Mouse (Mus musculus) left cerebral cortex, postnatal 25 days (tissue): ENCODE results near the gene Fam206a. TPM values are rescaled to one million over a fixed set of nuclear protein-coding genes. Genes with fewer than 3 reads are reported as not detected.

ENCODE experiments used
- DNase-seq, 2 experiments: peaks; one replicate each; pipeline ENCODE4 v3.0.0; 2022; ENCODE audit warnings: low spot score in 2 of 2, mixed read lengths in 1 of 2
- intact Hi-C: fragments of 180-260 bp; cut with DNase I; formaldehyde crosslinking; loops from one replicate; pipeline ENCODE4 v1.15.1; 2025
- total RNA-seq, 2 experiments: library from RNA; stranded (reverse); gene quantifications; 2 replicates each; pipeline ENCODE4 v1.2.3; 2021

Gene Fam206a
- total RNA-seq, 2 experiments from 2014 or later = 19.2 to 20.3 TPM

DNA sequence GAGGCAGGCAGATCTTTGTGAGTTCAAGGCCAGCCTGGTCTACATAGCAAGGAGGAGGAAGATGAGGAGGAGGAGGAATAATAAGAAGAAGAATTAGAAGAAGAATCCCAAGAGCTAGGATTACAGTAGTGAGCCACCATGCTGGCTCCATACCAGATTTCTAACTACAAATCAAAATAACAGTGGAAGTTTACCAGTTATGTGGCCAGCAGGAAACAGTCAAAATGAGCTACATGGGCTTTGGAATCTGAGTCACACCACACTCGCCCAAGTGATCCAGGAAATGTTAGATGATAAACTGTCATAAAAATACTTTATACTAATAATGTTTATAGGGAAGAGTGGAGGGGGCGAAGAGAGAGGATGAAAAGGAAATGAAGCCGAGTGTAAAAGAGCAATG is 38.2 kb downstream of the Fam206a start:
- no peak for DNase-seq
- intact Hi-C loops = no loop called here

DNA sequence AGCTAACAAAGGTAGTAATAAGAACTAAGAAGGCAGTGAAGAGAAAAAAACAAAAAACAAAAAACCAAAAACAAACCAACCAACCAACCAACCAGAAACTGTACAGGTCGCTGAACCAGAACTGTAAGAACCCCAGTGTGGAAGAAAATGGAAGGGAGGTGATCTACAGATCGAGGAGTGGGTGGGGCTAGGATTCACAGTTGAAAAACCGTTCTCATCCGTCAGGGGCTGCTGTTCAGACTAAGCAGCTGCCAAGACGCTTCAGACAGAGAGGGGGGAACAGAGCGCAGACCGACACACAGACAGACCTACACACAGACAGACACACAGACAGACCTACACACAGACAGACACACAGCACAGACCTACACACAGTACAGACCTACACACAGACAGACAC is 40.4 kb downstream of the Fam206a start:
- DNase-seq = no peak
- intact Hi-C loops = no loop called here

DNA sequence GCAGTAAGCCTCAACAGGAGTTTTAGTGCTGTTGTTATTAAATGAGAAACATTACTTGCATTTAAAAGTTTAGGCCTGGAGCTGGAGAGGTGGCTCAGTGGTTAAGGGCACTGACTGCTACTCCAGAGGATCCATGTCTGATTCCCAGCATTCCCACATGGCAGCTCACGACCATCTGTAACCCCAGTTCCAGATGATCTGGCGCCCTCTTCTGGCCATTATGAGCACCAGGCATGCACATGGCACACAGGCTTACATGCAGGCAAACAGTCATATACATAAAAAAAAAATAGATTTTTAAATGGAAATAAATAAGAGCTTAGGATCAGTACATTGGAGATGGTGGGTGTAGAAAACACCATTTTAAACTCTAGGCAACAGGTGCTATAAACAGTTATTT is 41.8 kb downstream of the Fam206a start:
- intact Hi-C loops = no loop called here
- DNase-seq = no peak

DNA sequence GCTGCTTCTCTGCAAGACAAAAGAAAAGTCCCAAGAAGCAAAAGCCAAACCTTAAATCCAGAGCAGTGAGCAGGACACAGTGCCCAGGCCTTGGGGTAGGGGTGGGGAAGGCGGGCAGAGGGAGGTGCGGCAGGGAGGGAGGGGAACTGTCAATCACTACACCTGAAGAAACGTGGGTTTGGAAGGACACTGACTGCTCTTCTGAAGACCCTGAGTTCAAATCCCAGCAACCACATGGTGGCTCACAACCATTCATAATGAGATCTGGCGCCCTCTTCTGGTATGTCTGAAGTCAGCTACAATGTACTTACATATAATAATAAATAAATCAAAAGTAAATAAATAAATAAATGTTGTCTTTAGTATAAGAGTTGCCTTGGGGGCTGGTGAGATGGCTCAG is 42.8 kb downstream of the Fam206a start:
- intact Hi-C loops = no loop called here
- no peak for DNase-seq

DNA sequence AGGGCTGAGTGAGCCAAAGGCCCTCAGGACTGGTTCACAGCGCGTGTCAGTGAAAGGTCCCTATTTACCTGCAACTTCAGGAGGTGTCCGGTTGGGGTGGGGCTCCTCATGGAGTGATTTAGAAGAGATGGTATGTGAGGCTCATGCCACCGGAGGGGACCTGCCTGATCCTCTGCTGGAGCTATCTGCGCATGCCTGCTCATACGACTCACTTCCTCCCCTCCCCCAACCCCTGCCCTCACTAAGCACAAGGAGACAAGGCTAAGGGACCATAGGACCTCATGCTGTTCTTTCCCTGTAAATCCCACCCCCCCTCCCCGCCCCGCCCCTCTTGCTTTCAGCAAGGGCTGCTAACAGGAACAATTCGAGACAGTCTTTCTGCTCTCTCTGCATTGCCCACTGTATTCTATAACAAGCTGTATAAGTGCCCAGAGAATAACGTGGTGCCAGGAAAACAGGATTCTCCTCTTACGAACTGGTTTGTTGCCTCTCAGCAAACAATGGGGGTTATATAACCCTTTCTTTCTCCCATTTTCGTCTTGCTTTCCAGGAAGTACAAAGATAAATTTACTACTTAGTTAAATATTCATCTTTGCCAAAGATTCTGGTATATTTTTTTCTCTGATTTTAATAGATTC is 43.9 kb downstream of the Fam206a start:
- no peak for DNase-seq

DNA sequence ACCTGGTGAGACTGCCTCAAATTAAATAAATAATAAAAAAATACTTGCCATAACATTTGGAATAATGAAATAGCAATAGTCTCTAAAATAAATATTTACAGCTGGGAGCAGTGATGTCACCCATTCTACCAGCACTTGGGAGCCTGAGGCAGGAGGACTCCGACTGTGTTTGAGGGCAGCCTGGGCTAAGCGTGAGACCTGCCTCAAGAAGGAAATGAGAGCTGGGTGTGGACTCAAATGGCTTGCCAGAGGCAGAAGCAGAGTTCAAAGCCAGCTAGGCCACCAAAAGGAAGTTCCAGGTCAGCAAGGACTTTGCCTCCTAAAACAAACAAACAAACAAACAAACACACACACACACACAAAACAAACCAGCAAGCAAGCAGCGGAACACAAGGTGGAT is 45.3 kb downstream of the Fam206a start:
- intact Hi-C loops = no loop called here
- no peak for DNase-seq

More for the DNA sequence above, 43.9 kb downstream of the Fam206a start:
- intact Hi-C loops = no loop called here

DNA sequence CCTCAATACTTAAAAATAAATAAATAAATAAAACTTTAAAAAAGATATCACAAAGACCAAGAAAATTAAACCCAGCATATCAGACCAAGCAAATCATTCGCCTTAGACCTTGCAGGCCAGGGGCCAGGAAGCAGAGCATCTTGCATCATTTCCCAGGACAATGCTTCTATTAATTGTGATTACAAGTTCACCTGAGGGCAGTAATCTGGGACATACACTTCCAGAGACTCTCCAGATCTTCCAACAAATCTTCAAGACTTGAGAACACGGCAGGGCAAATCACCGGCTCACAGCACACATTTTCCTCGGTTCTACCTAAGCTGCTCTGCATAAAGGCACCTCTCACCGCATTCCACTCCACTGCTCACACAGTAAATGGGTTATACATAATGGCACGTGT is 45.9 kb downstream of the Fam206a start:
- intact Hi-C loops = no loop called here
- no peak for DNase-seq

DNA sequence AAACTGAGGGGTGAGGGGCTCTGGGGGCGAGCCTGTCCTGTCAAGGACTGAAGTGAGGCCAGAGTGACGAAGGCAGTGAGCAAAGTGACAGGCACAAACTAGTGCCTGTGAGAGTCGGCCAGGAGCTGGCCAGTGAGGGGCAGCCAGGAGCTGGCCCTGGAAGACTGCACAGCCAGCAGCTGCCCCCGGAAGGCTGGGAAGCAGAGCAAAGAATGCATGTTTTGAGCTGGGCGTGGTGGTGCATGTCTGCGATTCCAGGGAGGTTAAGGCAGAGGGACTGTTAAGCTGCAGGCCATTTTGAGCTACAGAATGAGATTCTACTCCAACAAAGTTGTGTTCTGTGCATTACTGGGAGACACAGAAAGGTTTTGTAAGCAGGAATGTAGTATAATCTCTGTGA is 48.6 kb downstream of the Fam206a start:
- DNase-seq = no peak
- intact Hi-C loops = no loop called here

DNA sequence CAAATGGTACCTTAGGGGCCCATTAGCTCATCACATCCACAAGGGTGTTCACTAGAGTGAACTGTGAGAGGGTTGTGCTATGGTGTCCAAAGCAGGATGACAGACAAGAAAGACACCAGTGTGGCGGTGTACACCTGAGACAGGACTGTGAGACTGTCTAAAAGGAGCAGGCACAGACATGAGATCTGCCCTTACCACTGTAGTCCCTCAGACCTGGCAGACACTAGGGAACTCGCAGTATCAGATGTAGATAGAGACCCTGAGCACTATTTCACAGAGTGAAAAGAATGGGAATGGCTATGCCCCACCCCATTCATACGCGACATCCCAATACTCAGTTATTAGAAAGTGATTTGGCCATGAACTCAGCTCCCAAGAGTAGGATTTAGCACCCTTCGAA is 53.8 kb downstream of the Fam206a start:
- no peak for DNase-seq
- intact Hi-C loops = no loop called here

DNA sequence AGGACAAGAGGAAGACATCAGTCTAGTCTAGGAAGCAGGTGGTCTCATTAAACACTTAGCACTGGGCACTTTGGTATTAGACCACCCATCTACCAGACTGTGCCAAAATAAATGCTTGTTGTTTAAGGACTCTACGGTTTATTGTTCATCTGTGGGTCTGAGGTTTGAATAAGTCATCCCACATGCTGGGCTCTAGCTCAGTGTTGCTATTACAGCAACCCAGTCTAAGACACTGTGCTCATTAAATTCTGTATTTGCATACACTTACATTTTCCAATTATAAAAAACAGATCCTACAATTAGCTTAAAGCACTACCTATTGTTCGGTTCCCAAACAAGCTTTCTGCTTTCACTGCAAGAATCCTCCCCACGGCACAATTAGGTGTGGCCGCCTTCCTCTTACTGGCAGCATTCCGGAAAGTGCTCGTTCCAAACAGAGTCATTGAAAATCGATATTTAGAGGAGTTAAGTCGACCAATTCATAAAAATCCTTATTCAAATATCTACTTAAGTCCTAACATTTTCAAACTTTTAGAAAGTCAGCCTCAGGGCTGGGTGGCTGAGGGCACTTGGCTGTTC is 54.3 kb downstream of the Fam206a start:
- intact Hi-C loops = no loop called here
- DNase-seq = no peak

DNA sequence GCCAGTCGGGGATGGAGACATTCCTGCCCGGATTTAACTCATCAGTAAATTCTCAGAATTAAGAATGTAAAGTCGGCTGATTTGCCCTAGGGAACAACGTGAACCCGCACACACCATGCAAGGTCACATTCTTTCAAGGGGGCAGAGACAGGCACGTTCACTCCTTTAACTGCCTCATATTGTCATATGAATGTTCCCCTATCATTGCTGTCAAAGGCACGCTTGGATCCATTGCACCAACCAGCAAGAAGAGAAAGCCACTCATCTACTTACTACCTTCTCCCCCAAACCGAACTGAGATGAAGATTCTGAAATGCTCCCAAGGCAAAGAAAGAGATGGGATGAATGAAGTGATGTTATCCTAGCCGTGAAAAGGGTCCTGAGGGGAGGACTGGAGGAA is 56.6 kb downstream of the Fam206a start:
- intact Hi-C loops = no loop called here

More for the DNA sequence above, 56.6 kb downstream of the Fam206a start:
- DNase-seq = no peak

Other genes starting within 250 kb of the Fam206a start
- not detected for gene Gm26657, start 62.3 kb upstream of the Fam206a start, total RNA-seq
- gene Actl7b, start 60.9 kb upstream of the Fam206a start, total RNA-seq = under 1 TPM in 1 of 2 experiments, not detected in 1; 0.32 TPM
- not detected for gene Actl7a, start 58.9 kb upstream of the Fam206a start, total RNA-seq
- 10 to 100 TPM; 63.5 to 65.1 TPM for gene Elp1, start within 50 bp of the Fam206a start, total RNA-seq
- gene Ctnnal1, start 62.8 kb downstream of the Fam206a start, total RNA-seq = 10 to 100 TPM; 15.2 TPM
- gene Tmem245, start 145.1 kb downstream of the Fam206a start, total RNA-seq = 10 to 100 TPM; 32.7 to 37.5 TPM
- gene Frrs1l, start 188.0 kb downstream of the Fam206a start, total RNA-seq = 100 to 1,000 TPM; 191 to 198 TPM